Mouse (Mus musculus): Measurements from ENCODE around the gene Zc3h7a. TPM values are rescaled to one million over a fixed set of nuclear protein-coding genes. Genes with fewer than 3 reads are reported as not detected.
"Not testable (repeated sequence)": the region's sequence is repeated elsewhere in the genome, so short reads cannot be mapped to it uniquely, and the experiment has no call there.

Gene Zc3h7a
- total RNA-seq, 2 experiments from 2014 or later: 61.0 to 83.4 TPM

DNA sequence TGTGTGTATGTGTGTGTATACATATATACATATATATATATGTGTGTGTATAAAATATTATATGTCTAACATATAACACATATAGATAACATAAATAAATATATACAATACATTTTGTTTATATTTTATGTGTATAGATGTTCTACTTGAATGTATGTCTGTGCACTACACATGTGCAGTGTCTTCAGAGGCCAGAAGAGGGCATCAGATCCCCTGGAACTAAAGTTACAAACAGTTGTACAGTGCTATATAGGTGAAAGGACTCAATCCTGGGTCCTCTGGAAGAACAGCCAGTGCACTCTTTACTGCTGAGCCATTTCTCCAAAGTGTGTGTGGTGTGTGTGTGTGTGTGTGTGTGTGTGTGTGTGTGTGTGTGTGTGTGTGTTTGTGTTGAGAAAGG, 21.7 kb downstream of the Zc3h7a start:
- ATAC-seq (replicated peaks; ENCODE audit: low FRiP score, poor library complexity, severe bottlenecking): peak; percentile 64; the same call in 1 of the 2 replicates

DNA sequence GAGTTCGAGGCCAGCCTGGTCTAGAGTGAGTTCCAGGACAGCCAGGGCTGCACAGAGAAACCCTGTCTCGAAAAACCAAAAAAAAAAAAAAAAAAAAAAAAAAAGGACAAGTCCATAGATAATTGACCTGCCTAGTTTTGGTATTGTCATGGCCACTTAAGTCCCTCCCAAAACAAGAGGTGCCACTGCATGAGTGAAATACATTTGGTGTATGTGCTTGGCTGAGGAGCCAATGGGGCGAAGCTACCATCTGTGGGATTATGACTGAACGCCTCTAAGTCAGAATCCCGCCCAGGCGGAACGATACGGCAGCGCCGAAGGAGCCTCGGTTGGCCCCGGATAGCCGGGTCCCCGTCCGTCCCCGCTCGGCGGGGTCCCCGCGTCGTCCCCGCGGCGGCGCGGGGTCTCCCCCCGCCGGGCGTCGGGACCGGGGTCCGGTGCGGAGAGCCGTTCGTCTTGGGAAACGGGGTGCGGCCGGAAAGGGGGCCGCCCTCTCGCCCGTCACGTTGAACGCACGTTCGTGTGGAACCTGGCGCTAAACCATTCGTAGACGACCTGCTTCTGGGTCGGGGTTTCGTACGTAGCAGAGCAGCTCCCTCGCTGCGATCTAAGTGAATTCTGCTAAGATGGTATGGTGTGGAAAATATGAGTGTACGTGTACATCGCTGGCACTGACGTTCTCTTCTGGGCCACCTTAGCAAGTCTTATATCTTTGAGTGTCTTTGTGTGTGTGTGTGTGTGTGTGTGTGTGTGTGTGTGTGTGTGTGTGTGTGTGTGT, 32.3 kb downstream of the Zc3h7a start:
- not testable (repeated sequence) for ATAC-seq (replicated peaks; ENCODE audit: low FRiP score, poor library complexity, severe bottlenecking)

DNA sequence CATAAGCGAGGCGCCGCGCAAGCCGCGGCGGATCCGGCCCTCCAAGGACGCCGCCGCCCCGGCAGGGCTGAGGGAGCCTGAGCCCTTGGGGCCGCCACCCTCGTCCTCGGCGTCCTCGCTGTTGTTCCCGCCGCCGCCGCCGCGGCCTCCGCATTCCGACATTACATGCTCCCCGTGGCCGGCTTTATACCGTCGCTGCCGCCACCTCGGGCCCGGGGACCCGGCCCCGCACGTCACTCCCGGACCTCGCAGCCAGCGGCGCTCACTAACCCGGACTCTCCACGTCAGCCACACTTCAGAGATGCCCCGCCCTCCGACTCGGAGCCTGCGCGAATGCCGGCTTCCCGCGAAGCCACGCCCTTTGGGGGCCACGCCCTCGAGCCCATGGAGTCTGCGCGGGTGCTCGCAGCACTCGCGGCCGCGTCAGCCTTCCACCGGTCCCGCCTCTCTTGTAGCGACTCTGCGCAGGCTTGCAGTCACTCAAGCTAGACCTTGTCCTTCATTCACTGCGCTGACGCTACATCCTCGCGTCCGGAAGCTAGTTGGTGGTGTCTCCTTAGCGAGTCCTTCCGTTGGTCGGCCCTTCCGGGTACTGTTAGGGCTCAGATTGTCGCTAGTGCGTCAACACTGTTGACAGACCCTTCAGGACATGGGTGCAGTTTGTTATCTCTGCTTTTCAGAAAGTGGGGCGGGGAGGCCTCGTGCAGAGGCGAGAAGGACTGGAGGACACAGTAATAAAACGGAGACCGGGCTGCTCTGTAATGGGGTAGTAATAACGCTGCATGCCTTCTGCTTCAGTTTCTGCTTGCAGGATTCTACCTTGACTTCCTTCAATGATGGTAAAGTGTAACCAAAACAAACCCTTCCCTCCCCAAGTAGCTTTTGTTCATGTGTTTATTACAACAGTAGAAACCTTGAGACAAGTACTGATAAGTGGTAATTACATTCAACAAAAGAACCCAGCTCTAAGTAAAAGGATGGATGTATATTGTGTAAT, 41.5 kb downstream of the Zc3h7a start, which contains the start of gene Txndc11:
Gene Txndc11, minus strand, starts transcription at position 303 of the 997 bp plus-strand sequence.
- peak; percentile 95 for ATAC-seq (replicated peaks; ENCODE audit: low FRiP score, poor library complexity, severe bottlenecking)

DNA sequence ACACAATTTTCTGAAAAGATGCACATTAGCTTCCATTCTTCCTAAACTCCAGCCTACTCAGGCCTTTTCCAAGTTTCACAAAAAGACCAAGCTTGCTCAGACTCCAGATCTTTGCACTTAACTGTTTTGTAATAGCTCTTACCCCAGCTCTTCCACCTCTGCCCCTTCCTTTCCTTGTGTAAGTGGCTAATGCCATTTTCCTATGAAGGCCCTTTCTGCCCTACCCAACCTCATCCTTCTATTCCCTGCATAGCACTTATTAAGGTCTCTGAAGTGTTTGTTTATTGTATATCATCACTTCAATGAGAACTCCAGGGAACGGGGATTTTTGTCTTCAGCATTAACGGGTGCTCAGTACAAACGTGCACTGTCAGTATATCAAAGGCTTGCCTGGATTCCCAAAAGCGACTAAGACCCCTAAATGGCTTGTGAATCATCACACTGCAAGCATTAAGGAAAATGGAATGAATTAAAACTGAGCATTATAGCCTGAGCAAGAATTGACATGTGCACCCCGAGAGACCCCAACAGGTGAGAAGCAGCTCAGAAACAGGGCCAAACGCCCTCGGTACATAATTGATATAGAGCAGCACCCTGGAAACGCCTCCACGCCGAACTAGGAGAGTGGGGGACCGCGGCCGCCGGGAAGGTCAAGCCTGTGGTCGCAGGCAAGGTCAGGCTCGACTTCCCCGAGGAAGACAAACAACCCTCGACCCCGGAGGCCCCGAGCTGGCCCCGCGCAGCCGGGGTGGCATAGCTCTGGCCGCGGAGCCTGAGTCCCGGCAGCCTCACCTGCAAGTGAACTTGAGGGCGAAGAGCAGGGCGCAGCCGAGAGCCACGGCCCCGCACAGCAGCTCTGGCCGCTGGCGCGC, 42.5 kb downstream of the Zc3h7a start:
- ATAC-seq (replicated peaks; ENCODE audit: low FRiP score, poor library complexity, severe bottlenecking): no peak

DNA sequence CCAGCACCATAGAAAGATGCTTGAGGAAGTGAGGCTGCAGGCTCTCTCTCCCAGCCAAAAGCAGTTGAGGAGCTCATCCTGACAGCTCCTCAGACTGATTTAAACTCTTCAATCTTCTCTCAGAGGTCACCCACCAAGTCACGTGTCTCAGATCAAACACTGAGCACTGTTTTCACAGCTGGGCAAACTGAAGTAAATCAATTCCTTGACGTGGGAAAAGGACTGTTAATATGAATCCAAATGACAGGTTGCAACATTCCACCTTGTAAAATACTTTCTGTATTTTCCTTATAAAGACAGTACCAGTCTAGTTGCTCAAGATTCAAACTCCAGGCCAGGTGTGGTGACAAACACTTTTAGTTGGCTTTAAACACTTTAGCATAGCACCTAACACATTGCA, 43.4 kb downstream of the Zc3h7a start:
- ATAC-seq (replicated peaks; ENCODE audit: low FRiP score, poor library complexity, severe bottlenecking): no peak

DNA sequence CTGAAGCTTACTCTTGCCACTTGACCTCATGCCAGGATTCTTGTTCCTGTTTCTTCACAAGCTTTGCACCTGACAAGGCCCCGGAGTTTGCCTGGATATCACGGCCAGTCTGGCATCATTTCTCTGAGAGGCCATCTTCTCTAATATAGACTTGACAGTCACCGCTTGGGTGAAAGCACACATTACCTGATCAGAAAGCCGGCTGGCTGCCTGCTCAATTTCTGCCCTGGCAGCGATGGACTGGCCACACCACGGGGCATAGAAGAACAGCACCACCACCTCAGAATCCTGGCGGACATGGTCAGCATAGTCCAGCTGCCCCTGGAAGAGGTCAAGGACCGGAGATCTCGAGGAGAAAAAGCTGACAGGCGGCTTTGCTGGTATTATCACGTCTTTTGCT, 47.9 kb downstream of the Zc3h7a start:
- ATAC-seq (replicated peaks; ENCODE audit: low FRiP score, poor library complexity, severe bottlenecking): no peak

DNA sequence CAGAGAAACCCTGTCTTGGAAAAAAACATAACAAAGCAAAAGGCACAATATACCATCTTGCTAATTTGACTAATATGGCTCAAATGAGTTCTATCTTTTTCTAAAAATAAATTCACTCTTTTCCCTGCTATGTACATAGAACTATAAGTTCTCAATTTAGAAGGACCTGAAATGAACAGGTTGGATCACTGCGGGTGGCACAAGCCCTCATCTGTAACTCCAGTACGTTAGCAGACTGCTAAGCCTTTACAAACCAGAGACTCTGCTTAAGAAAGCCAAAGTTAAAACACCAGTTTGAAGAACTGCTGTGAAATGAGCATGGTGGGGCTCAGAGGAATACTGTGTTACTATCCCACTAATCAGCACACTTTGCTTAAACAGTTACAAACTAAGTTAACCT, 50.8 kb downstream of the Zc3h7a start:
- ATAC-seq (replicated peaks; ENCODE audit: low FRiP score, poor library complexity, severe bottlenecking): no peak

DNA sequence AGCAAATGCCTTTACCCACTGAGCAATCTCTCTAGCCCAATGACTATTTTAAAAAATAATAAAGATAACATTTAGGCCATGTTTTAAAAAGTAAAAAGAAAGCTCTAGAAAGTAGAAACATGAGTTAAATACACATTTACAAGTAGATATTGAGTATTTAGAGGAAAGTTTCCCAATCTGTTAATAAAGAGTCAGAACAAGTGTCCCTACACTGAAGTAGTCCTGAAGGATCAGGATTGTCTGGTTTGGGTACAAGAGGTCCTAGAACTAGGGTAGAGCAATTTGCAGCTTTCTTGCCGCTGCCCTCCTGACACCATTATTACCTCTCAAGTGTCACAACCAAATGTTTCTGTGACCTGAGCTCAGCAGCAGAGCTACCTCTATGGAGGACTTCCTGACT, 52.1 kb downstream of the Zc3h7a start:
- no peak for ATAC-seq (replicated peaks; ENCODE audit: low FRiP score, poor library complexity, severe bottlenecking)

DNA sequence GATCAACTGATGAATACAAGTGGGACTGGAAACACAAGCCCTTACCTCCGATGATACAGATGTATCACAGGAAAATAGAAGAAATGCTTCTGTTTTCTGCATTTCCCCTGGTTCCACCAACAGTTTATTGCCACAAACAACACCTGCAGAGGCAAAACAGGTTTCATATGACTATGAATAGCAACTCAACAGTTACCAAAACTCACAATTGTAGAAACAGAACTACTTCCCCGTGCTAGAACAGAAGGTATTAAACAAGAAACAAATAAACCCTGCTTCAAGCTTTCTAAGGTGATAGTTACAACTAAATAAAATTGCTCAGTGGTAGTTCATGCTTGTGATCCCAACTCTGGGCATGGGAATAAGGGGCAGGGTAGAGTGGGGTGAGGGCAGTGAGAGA, 53.6 kb downstream of the Zc3h7a start:
- no peak for ATAC-seq (replicated peaks; ENCODE audit: low FRiP score, poor library complexity, severe bottlenecking)

DNA sequence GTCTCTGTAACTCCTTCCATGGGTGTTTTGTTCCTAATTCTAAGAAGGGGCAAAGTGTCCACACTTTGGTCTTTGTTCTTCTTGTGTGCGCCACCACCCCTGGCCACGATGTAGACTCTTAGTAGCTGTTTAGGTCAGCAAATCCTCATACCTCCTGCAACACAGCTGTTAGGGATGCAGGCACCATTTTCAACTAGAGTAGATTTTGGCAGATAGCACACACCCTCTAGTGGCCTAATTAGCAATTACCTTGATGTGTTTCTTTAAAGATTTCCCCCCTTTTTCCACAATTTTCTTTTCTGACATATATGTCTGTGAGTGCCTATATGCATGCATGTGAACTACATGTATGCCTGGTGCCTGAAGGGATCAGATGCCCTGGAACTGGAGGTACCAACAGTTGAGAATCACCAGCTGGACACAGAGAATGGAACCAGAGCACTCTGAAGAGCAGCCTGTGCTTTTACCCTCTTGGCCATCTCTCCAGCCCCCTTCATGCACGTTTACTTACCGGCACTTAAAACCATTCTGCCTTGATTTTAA, 66.9 kb downstream of the Zc3h7a start:
- ATAC-seq (replicated peaks; ENCODE audit: low FRiP score, poor library complexity, severe bottlenecking): 0 out of 2 replicates have a peak, but pooled peaks have one; percentile 67

DNA sequence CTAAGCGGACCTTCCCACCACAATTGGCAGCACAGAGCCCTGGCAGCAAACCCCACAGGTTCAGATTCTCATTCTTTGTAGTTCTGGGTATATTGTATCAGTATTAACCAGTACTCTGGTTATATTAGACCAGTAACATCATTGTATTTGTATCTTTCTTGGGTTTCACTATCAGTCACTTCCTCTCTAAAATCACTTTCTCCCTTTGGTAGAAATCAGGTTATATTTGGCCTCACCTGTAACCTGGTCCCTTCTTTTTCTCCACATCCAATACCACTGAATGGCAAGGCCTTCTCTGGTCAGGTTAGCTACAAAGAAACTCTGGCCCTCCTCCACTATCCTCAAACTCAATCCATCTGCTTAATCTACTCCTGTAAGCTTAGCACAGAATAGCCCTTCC, 71.3 kb downstream of the Zc3h7a start:
- ATAC-seq (replicated peaks; ENCODE audit: low FRiP score, poor library complexity, severe bottlenecking): no peak

DNA sequence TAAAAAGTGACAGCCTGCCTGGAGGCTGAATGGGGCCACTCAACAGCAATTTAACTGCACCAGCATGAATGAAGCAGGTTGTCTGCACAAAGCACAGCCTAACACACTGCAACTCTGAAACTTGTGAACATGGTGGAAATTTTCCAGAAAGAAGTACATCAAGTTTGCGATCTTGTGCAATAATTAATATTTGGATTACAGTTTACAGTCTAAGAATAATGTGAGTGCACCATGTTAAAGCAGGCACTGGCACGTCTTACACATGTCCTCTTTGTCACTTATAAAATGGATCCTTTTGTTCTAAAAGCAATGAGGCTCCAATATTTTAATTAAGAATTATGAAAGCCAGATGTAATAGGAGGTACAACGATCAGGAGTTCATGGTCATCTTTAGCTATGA, 78.9 kb downstream of the Zc3h7a start:
- no peak for ATAC-seq (replicated peaks; ENCODE audit: low FRiP score, poor library complexity, severe bottlenecking)

DNA sequence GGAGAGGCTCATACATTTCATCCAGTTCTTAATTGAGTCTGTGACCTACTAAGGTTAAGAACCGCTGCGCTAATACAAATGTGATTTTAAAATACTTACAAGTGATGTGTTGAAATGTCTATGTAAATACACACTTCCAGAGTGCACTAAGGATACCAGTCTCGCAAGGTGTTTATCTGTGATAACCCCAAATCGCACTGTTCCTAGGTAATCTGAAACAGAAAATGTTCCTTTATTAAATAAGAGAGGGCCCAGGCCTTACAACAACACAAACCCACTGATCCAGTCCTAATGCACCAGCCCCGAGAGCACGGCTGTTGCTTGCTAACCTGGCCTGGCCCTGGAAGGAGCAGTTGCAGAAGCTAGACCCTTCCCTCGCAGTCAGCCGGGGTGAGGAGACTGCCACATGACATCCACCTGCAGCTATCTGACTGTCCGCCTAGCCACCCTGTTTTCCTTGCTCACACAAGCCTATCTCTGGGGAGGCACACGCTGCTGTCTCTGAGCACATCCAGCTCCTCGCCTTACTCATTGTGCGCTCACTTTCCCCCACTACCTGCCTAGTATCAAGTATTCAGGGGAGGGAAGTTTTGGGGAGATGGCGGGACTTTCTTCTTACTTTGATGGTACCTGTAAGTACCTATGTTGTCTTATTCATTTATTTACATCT, 82.3 kb downstream of the Zc3h7a start:
- ATAC-seq (replicated peaks; ENCODE audit: low FRiP score, poor library complexity, severe bottlenecking): no peak

DNA sequence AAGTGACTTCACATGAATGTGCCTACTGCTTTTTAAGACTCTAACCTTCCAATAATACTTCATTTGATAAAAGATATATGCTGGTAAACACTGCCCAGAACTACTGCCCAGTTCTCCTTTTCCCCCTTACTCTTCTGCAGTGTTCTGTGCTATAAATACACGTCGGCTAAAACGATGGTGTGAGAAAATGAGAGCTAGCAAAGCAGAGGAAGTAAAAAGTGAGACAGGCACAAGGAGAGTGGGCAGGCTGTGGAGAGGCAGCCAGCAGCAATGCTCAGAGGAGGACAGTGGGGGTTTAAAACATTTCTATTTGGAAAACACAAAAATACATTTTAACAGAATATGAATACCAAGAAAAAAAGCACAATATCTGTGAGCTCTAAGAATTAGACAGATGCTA, 83.7 kb downstream of the Zc3h7a start:
- ATAC-seq (replicated peaks; ENCODE audit: low FRiP score, poor library complexity, severe bottlenecking): no peak

DNA sequence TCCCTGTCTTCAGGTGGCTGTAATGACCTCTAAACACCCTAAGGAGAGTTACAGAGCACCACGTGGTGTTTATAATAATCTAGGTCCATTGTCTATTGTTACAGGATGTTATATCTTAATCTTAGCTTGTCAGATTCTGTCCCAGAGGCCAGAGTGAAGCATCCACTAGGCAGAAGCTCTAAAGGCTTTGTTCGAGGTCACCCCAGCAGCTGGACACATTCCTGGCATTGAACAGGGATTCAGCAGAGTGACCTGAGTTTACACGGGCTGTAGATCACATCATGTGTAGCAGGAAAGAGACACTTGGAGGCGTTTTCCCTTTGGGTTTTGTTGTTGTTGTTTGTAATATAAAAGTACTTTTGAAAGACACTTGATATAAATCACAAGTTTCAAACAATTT, 84.1 kb downstream of the Zc3h7a start:
- no peak for ATAC-seq (replicated peaks; ENCODE audit: low FRiP score, poor library complexity, severe bottlenecking)

DNA sequence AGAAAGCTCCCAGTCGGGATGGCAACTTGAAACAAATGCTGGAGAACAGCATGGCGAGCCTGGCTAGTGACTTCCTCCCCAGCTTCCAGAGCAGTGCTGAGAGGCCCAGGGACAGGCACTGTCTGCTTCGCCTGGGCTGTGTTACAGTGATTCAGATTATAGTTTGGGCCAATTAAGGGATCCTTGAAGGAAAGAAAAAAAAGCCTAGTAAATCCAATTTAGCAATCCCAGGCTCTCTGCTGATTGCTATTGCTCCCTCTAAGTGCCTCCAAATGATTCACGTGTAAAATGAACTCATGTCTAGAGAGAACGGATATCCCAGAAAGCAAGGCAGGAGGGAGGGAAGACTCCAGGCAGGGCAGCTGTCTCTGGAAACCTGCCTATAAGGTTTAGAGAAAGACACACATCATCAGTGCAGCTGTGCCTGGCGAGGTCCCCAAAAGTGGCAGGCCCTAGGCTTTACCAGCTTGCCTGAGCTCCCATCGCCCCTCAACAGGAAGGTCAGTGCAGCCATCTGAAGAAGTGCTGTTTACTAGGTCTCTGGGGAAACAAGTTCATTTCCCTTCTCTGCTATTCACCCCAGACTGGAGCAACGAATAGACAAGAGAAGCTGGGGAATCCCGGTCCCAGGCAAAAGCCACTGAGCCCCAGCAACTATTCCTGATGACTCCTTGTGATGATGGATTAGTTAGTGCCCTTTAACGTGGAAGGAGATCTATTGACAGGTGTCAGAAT, 85.2 kb downstream of the Zc3h7a start:
- ATAC-seq (replicated peaks; ENCODE audit: low FRiP score, poor library complexity, severe bottlenecking): no peak

DNA sequence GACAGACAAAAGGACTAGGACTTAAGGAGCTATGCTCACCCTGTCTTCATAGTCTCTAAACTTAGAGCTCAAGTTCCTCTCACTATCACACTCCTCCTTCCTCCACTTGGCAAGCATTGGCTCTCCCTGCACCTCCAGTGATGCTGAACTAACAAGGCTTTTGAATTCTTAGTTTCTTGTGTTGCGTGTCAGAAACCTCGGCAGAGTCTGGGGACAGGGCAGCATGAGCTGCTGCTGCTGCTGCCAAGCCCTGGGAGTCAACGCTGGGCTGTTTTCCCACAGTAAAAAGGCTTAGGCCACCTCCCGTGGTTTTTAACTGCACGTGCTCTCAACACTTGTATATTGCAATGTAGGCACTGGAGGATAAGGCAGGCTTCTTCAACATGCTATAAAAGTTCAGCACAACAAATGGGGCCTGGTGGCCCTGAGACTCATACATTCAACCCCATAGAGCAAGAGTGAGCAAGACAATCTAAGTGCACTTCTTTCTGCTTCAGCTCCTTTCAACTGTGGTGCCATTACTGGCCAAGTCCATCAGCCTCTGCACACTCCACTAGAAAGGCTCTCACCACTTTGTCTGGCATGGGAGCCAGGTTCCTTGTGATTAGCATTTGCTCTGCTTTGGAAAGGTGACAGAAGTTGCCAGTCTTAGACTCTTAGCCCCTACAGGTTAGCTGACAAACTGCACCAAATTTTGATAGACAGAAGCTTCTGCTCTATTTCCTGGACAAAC, 89.2 kb downstream of the Zc3h7a start:
- ATAC-seq (replicated peaks; ENCODE audit: low FRiP score, poor library complexity, severe bottlenecking): no peak
